Mouse (Mus musculus): ENCODE data around the gene Zfp677. TPM values are rescaled to one million over a fixed set of nuclear protein-coding genes. Genes with fewer than 3 reads are reported as not detected.

Zfp677 gene
- 15.6 TPM for polyA plus RNA-seq (2017; shearing (Covaris generic))

DNA sequence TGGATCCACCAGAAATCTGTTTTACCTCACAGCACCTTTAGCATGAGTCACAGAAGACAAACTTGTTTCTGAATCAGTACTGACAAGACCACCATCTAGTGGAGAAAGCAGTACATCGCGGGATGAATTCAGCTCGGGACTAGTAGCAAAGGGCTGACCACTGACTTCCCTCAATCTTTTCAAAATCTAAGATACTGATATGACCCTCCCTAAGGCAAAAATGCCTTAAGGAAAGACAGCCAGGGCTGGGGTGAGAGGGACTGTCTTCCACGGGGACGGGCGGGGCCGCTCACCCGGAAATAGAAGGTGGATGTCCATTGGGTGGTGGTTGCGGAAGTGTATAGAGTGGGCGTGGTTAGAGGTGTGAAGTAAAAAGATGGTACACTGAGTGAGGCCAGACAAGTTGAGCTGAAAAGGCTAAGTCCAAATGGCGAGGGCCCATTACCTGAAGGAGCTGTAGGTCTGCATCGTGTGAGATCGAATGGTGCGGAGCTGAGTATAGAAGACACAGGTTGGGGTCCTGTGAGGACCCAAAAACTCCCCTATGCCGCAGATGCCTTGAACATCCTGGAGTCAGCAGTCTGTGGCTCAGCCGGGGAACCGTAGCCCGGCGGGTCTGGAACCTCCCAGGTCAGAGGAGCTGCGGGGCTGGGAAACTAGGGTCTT is at the start of gene Zfp677:
Zfp677 (plus strand) TSS at position 358 of the 666 bp plus-strand sequence.

DNA sequence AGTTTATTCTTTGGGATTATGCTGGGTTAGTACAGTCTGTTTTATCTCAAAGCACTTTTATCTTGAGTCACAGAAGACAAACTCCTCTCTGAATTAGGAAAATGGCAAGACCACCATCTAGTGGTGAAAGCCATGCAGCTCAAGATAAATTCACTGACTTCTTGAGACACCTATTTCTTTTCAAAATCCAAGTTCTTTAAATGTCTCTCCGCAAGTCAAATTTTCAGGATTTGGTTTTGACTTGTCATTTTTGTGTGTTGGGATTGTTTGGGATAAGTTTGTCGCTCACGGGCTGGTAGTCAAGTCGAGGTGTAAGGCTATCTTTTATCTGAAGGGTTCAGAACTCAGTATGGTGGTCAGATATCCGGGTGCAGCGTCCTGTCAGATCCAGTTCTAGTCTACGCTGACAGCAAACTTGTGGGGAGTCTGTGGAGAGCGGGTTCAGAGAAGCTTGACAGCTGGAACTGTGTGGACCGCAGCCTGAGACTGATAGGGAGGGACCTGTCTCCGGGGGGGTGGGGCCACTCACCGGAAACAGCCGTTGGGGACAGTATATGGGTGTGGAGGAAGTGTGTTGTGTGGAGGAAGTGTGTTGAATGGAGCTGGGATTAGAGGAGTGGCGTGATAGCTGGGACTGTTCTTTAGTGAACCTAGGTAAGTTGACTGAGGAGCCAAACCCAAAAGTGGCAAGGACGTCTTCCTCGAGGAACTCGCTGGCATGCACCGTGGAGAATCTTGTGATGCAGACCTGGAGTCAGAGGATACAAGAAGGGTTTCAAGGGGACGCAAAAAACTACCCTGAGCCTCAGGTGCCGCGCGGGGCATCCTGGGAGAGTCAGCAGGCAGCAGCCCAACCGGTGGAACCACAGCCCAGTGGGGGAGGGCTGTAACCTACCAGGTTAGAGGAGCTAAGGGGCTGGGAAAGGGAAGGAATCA is 39.4 kb downstream of the Zfp677 start, which contains the start of gene Zfp54:
Zfp54 (plus strand) TSS at position 564 of the 936 bp plus-strand sequence.

Other genes with a start within 250 kb of the Zfp677 start
- gene Vmn1r234, start 157.7 kb upstream of the Zfp677 start, polyA plus RNA-seq (2017; shearing (Covaris generic)), result not detected
- gene Vmn1r235, start 127.3 kb upstream of the Zfp677 start, polyA plus RNA-seq (2017; shearing (Covaris generic)), result 0.49 TPM
- not detected for gene Vmn1r236, start 100.8 kb upstream of the Zfp677 start, polyA plus RNA-seq (2017; shearing (Covaris generic))
- 0.59 TPM for gene Vmn1r237, start 71.9 kb upstream of the Zfp677 start, polyA plus RNA-seq (2017; shearing (Covaris generic))
- gene Zfp54, start 39.5 kb downstream of the Zfp677 start, polyA plus RNA-seq (2017; shearing (Covaris generic)), result 4.4 TPM
- gene Zfp51, start 66.6 kb downstream of the Zfp677 start, polyA plus RNA-seq (2017; shearing (Covaris generic)), result 59.8 TPM
- 61.5 TPM for gene Zfp53, start 105.2 kb downstream of the Zfp677 start, polyA plus RNA-seq (2017; shearing (Covaris generic))
- 14.9 TPM for gene Zfp52, start 151.8 kb downstream of the Zfp677 start, polyA plus RNA-seq (2017; shearing (Covaris generic))
- gene Zfp948, start 183.3 kb downstream of the Zfp677 start, polyA plus RNA-seq (2017; shearing (Covaris generic)), result 1.4 TPM

Data from effector memory CD4-positive, alpha-beta T cell, adult 7 months (primary cell).